In genomic region chr12:112290299-112290698, GRCm38 (mm10) we compare ENCODE assay signal across 10 mouse cellular contexts.
DNase-seq lines count a peak whose midpoint lies in the region; ATAC-seq lines count a peak whose summit lies in the region.
"Had no signal": no experiment of that assay in that cellular context is flagged by ENCODE, and none has a peak within 500 bp of the region (broad histone marks: within the 10 kb centered on the region; RNA-seq: fewer than 3 reads in every experiment).

No protein-coding gene starts in this region.

- no peaks in the 10 kb centered on the region for H3K9me3 ChIP-seq in kidney, embryonic 15.5 days (replicated peaks)

- H3K27ac ChIP-seq in kidney, embryonic 15.5 days, result no peak overlapping the region
- H3K27ac ChIP-seq: macrophage had no signal

- peaks cover 40% of the 10 kb centered on the region for H3K27me3 ChIP-seq in kidney, embryonic 15.5 days

- no peak overlapping the region for H3K4me2 ChIP-seq in kidney, embryonic 15.5 days

- H3K4me1 ChIP-seq in kidney, embryonic 15.5 days, result peaks cover 22% of the 10 kb centered on the region

- H3K36me3 ChIP-seq in kidney, embryonic 15.5 days, result no peaks in the 10 kb centered on the region

- no peak overlapping the region for H3K9ac ChIP-seq in kidney, embryonic 15.5 days

- H3K4me3 ChIP-seq in kidney, embryonic 15.5 days (replicated peaks), result no peak overlapping the region

- intact Hi-C loops in heart, postnatal 10 days (cut with DNase I), result no loop called here
- intact Hi-C loops in heart, postnatal 25 days (cut with DNase I), result loop anchor here (5.0 kb wide), 1 partner anchor 63 kb away; no protein-coding TSS in a partner anchor
- intact Hi-C loops in left cerebral cortex, postnatal 4 days (cut with DNase I), result no loop called here

- DNase-seq in heart, postnatal 10 days, result peak; percentile 35 to 53
- DNase-seq in heart, postnatal 25 days (ENCODE audit: low spot score), result no peak
- peak; percentile 11 for DNase-seq in cerebellum, adult 8-10 months
- DNase-seq in frontal cortex, postnatal 25 days (ENCODE audit: low spot score in 2 of 2), result peak; percentile 22
- peak; percentile 59 for DNase-seq in left cerebral cortex, postnatal 4 days
- DNase-seq in urinary bladder, adult 2 months (ENCODE audit: low spot score), result no peak
- DNase-seq in thymus, postnatal 14 days, result no peak
- DNase-seq: kidney, adult 11 months had no signal

- 90% methylated on average over 9 of the region's 9 CpGs for WGBS in kidney, embryonic 15.5 days

- ATAC-seq in kidney, embryonic 15.5 days (replicated peaks; ENCODE audit: low FRiP score), result no peak

Comparison
In these comparisons a context has a peak if more than half of its experiments do, and no peak if none do; other contexts are left out.
1. DNase-seq: peak in heart, postnatal 10 days (2 of 2), cerebellum, adult 8-10 months (single experiment), frontal cortex, postnatal 25 days (2 of 2) and left cerebral cortex, postnatal 4 days (single experiment); none in heart, postnatal 25 days (single experiment), urinary bladder, adult 2 months (single experiment) and thymus, postnatal 14 days (single experiment).